Mouse (Mus musculus): ENCODE data around the gene Eomes.
A peak's percentile ranks its signal among the peaks of the same experiment; 100 is the strongest.

DNA sequence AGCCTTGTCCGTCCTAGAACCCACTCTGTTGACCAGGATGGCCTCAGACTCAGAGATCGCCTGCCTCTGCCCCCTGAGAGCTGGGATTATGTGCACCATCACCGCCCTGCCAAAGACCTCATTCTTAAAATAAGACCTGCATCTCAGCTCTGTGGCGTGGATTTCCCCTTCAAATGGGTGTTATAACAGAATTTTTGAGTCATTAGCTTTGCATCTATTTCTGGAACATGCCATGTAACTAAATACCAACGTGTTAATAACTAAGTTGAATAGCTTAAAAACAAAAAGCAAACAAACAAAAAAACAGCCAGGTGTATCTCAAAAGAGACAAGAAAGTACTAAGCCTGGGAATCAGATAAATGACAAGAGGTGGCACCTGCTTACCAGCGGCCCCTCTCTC is 23.0 kb downstream of the Eomes start:
- TF ChIP-seq HCFC1 (IDR thresholded peaks at IDR 0.05; ENCODE audit: low read depth, low read length) (no peak), POLR2A (IDR thresholded peaks at IDR 0.05; ENCODE audit: low read depth, low read length) (no peak), SMC3 (IDR thresholded peaks at IDR 0.05; ENCODE audit: low read depth, low read length) (no peak), CTCF (conservative IDR thresholded peaks at IDR 0.05 in 1 of 2, IDR thresholded peaks at IDR 0.05 in 1 of 2; ENCODE audit: low read depth in 2 of 2, low read length in 2 of 2) (no peak), MAFK (IDR thresholded peaks at IDR 0.05; ENCODE audit: insufficient replicate concordance, low read length) (no peak), MAX (IDR thresholded peaks at IDR 0.05; ENCODE audit: low read length) (no peak), EP300 (IDR thresholded peaks at IDR 0.05; ENCODE audit: low read length) (peak; percentile 36; the same call in 1 of the 2 replicates), ELF1 (IDR thresholded peaks at IDR 0.05; ENCODE audit: low read depth, low read length) (no peak), MXI1 (IDR thresholded peaks at IDR 0.05; ENCODE audit: low read depth, low read length) (no peak), ZNF384 (IDR thresholded peaks at IDR 0.05; ENCODE audit: low read depth, low read length) (no peak)

Measured in CH12.LX (cell line).